Mouse (Mus musculus) T-cell, adult 66 days (primary cell): ENCODE measurements around the gene Tcstv3. TPM values are rescaled to one million over a fixed set of nuclear protein-coding genes. Genes with fewer than 3 reads are reported as not detected.

Source experiments
- total RNA-seq, 2 experiments: library from RNA; stranded (reverse); gene quantifications; 3 replicates in 1 of 2; 4 replicates in 1 of 2; pipeline ENCODE4 v1.2.4; 2023

Gene Tcstv3
- not detected for total RNA-seq

GRCm38 (mm10) chr13:120316578-120316977 lies at the start of gene Tcstv3:
Gene Tcstv3 (plus strand): TSS chr13:120316878.

GRCm38 (mm10) chr13:120299991-120300442 lies 16.7 kb upstream of the Tcstv3 start, which contains the start of gene BC147527:
Gene BC147527 (plus strand): TSS chr13:120300392.

Other genes with a start within 250 kb of the Tcstv3 start
- gene Gm20767, start 176.6 kb upstream of the Tcstv3 start, total RNA-seq, result not detected
- not detected for gene Gm21818, start 144.4 kb upstream of the Tcstv3 start, total RNA-seq
- 1 to 10 TPM in 1 of 2 experiments, not detected in 1; 4.1 TPM for gene Gm21762, start 100.9 kb upstream of the Tcstv3 start, total RNA-seq
- not detected for gene Gm21731, start 77.8 kb upstream of the Tcstv3 start, total RNA-seq
- gene AF067061, start 53.8 kb upstream of the Tcstv3 start, total RNA-seq, result not detected
- 1 to 10 TPM; 7.7 to 7.8 TPM for gene BC147527, start 16.5 kb upstream of the Tcstv3 start, total RNA-seq